Mouse (Mus musculus) lung, postnatal 0 days (tissue): ENCODE results near the gene Armc6. TPM values are rescaled to one million over a fixed set of nuclear protein-coding genes. Genes with fewer than 3 reads are reported as not detected.

Source experiments
- ATAC-seq: fragments of 200-750 bp; cut with Nextera tagmentation; 2 replicates; pipeline ENCODE4 v1.8.0; 2017; ENCODE audit warnings: moderate library complexity
- DNase-seq: peaks from one replicate; pipeline ENCODE4 v3.0.0-alpha.2; 2016; ENCODE audit warnings: low spot score
- H3K27ac ChIP-seq: fragments of 300-500 bp; sonication (generic); 2 replicates; pipeline ENCODE4 v1.5.1; 2014; ENCODE audit warnings: antibody characterized with exemption, mild to moderate bottlenecking, low read length, mixed read lengths
- H3K27me3 ChIP-seq: fragments of 300-500 bp; sonication (generic); replicated peaks from 2 replicates; pipeline ENCODE4 v1.6.1; 2014; ENCODE audit warnings: low read length, mixed read lengths; ENCODE audit not compliant: insufficient read depth
- H3K36me3 ChIP-seq: fragments of 300-500 bp; sonication (generic); 2 replicates; pipeline ENCODE4 v1.6.1; 2014; ENCODE audit warnings: low read length, mixed read lengths; ENCODE audit not compliant: insufficient read depth
- H3K4me1 ChIP-seq: fragments of 300-500 bp; sonication (generic); 2 replicates; pipeline ENCODE4 v1.6.1; 2014; ENCODE audit warnings: antibody characterized with exemption, low read depth, low read length, mixed read lengths; ENCODE audit not compliant: insufficient read depth
- H3K4me2 ChIP-seq: fragments of 300-500 bp; sonication (generic); replicated peaks from 2 replicates; pipeline ENCODE4 v1.6.1; 2014; ENCODE audit warnings: low read depth, mild to moderate bottlenecking, low read length, moderate library complexity, mixed read lengths
- H3K4me3 ChIP-seq: fragments of 300-500 bp; sonication (generic); 2 replicates; pipeline ENCODE4 v1.5.1; 2014; ENCODE audit warnings: low read depth, low read length
- H3K9ac ChIP-seq: fragments of 300-500 bp; sonication (generic); replicated peaks from 2 replicates; pipeline ENCODE4 v1.6.1; 2014; ENCODE audit warnings: low read depth, mild to moderate bottlenecking
- H3K9me3 ChIP-seq: fragments of 300-500 bp; sonication (generic); 2 replicates; pipeline ENCODE4 v1.6.1; 2016; ENCODE audit warnings: low read length, mixed read lengths
- CTCF ChIP-seq: IDR thresholded peaks from 2 replicates; pipeline ENCODE4 v1.5.1; 2016; ENCODE audit warnings: antibody characterized with exemption, mild to moderate bottlenecking
- EP300 ChIP-seq: IDR thresholded peaks from 2 replicates; pipeline ENCODE4 v1.6.1; 2016; ENCODE audit warnings: antibody characterized with exemption, mild to moderate bottlenecking, control low read depth
- WGBS: fragments of 180-500 bp; shearing (Covaris S2); extraction: QIAGEN DNeasy Blood & Tissue Kit; methylation state at CpG from one replicate; pipeline ENCODE4 v1.1.7; 2014; 5-methylcytosine and 5-hydroxymethylcytosine counted together
- polyA plus RNA-seq: library from polyadenylated mRNA; unstranded; fragments of >200 nt; fragmentation: Nextera tagmentation; extraction: Ambion mirVana; gene quantifications from 2 replicates; pipeline ENCODE4 v1.2.1, GENCODE M21; 2015

Gene Armc6
- polyA plus RNA-seq, 1 experiment from 2014 or later: 10.4 TPM

- Histone ChIP-seq H3K9ac (no peak overlapping the region), H3K36me3 (no peaks in the 10 kb centered on the region), H3K27me3 (no peaks in the 10 kb centered on the region), H3K4me2 (no peak overlapping the region), H3K4me3 (no peak overlapping the region), H3K27ac (peak overlapping the region; percentile 9; the same call in 1 of the 2 replicates), H3K4me1 (peaks cover 5% of the 10 kb centered on the region; the same call in 1 of the 2 replicates), H3K9me3 (no peaks in the 10 kb centered on the region)
- DNase-seq (no peak), ATAC-seq (no peak)
- WGBS: 52% methylated on average over 13 of the region's 15 CpGs
- TF ChIP-seq EP300 (no peak), CTCF (no peak)
Measured at GRCm38 (mm10) chr8:70278175-70278574, 43.9 kb upstream of the Armc6 start.

GRCm38 (mm10) chr8:70276476-70276875, 42.2 kb upstream of the Armc6 start:
- Histone ChIP-seq H3K27me3 (no peaks in the 10 kb centered on the region), H3K9me3 (no peaks in the 10 kb centered on the region), H3K4me1 (peaks cover 5% of the 10 kb centered on the region; the same call in 1 of the 2 replicates), H3K9ac (no peak overlapping the region), H3K27ac (peak overlapping the region; percentile 68), H3K36me3 (no peaks in the 10 kb centered on the region), H3K4me2 (no peak overlapping the region), H3K4me3 (no peak overlapping the region)
- WGBS: 51% methylated on average over 3 of the region's 3 CpGs
- ATAC-seq: peak; percentile 88
- peak; percentile 73 for DNase-seq
- TF ChIP-seq CTCF (peak; percentile 35), EP300 (peak; percentile 99)

GRCm38 (mm10) chr8:70274350-70274749, 40.1 kb upstream of the Armc6 start:
- H3K27ac ChIP-seq: no peak overlapping the region
- no peak for DNase-seq

GRCm38 (mm10) chr8:70272949-70273348, 38.7 kb upstream of the Armc6 start:
- Histone ChIP-seq H3K4me3 (no peak overlapping the region), H3K9ac (no peak overlapping the region), H3K36me3 (no peaks in the 10 kb centered on the region), H3K27ac (0 out of 2 replicates have a peak overlapping the region, but pooled peaks have one; percentile 32), H3K4me1 (0 out of 2 replicates have a peak, but pooled peaks cover under 1% of the 10 kb centered on the region), H3K4me2 (no peak overlapping the region), H3K9me3 (no peaks in the 10 kb centered on the region), H3K27me3 (no peaks in the 10 kb centered on the region)
- ATAC-seq (peak; percentile 79), DNase-seq (peak; percentile 80)
- WGBS: 21% methylated on average over 3 of the region's 3 CpGs
- TF ChIP-seq CTCF (no peak), EP300 (peak; percentile 56; the same call in 1 of the 2 replicates)

More at GRCm38 (mm10) chr8:70274350-70274749, 40.1 kb upstream of the Armc6 start:
- H3K27me3 ChIP-seq: no peaks in the 10 kb centered on the region
- H3K9ac ChIP-seq: no peak overlapping the region
- H3K36me3 ChIP-seq: no peaks in the 10 kb centered on the region
- no peak overlapping the region for H3K4me3 ChIP-seq
- no peak for ATAC-seq
- H3K4me1 ChIP-seq: peaks cover 5% of the 10 kb centered on the region; the same call in 1 of the 2 replicates
- no peaks in the 10 kb centered on the region for H3K9me3 ChIP-seq
- TF ChIP-seq CTCF: no peak
- no peak for TF ChIP-seq EP300
- no peak overlapping the region for H3K4me2 ChIP-seq

GRCm38 (mm10) chr8:70268799-70269565, 34.7 kb upstream of the Armc6 start:
- H3K4me1 ChIP-seq: no peaks in the 10 kb centered on the region
- ATAC-seq: peak; percentile 42
- DNase-seq: peak; percentile 34
- no peaks in the 10 kb centered on the region for H3K27me3 ChIP-seq
- H3K4me2 ChIP-seq: no peak overlapping the region
- H3K27ac ChIP-seq: peak overlapping the region; percentile 7; the same call in 1 of the 2 replicates
- H3K36me3 ChIP-seq: no peaks in the 10 kb centered on the region
- no peak overlapping the region; the same call in 1 of the 2 replicates for H3K9ac ChIP-seq
- no peak overlapping the region for H3K4me3 ChIP-seq
- WGBS: 30% methylated on average over 11 of the region's 11 CpGs
- TF ChIP-seq CTCF: peak; percentile 71
- no peak for TF ChIP-seq EP300
- H3K9me3 ChIP-seq: no peaks in the 10 kb centered on the region

- ATAC-seq (no peak), DNase-seq (no peak)
- Histone ChIP-seq H3K4me2 (no peak overlapping the region), H3K27me3 (no peaks in the 10 kb centered on the region), H3K27ac (peak overlapping the region; percentile 7; the same call in 1 of the 2 replicates), H3K4me1 (no peaks in the 10 kb centered on the region), H3K36me3 (no peaks in the 10 kb centered on the region), H3K4me3 (no peak overlapping the region), H3K9me3 (no peaks in the 10 kb centered on the region), H3K9ac (no peak overlapping the region; the same call in 1 of the 2 replicates)
- TF ChIP-seq CTCF (no peak), EP300 (no peak)
- WGBS: 61% methylated on average over 5 of the region's 5 CpGs
Measured at GRCm38 (mm10) chr8:70268311-70268710, 34.0 kb upstream of the Armc6 start.
